Mouse (Mus musculus): ENCODE results near the gene Cln3.

Gene Cln3

DNA sequence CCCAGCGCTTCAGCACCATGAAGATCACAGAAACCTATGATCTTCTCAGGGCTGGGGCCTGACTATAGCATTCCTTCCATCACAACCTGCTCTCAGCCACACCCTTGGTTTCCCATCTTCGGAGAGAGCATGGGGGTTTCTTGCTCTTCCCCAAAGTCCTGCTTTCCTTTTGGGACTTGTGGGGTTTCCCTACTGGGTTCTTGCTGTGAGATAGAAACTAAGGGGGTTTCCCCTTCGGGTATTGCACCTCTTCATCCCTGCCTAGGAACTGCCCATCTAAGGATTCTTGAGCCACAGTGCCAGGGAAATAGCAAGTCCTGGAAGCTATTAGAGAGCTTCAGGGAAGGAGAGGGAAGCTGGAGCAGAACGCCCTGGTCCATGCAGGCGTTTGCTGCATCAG is 10.3 kb upstream of the Cln3 start:
- no peak for DNase-seq (ENCODE audit: low spot score in 2 of 2)

DNA sequence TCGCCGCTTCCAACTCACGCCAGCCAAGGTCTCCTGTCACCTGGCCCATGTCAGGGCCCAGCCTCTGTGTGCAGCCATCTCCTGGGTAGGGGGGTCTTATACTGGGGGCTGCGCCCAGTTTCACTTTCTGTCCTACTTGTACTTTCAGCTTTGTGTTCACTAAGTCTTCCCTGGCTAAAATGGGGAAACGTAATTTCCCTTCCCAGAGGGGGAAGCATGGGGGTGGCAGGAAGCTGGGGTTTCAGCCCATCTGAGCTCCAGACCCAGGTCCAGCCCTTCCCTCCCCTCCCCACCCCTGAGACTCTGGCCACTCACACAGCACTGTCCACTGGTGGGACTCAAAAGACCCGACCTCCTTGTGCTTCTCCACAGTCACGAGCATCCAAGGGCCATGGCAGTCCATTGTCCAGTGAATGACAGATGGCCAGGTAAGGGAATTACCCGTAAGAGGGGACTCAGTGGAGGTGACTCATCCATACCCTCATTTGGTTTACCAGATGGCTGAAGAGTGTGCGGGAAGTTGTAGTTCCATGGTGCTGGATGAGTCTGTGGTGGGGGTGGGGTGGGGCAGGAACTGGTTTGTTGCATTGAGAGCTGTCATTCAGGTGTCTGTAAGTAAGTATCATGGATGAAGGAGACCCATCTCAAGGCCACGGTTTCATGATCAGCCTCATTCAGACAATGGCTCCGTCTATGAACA is 9.4 kb upstream of the Cln3 start, which contains the start of gene Il27:
Il27 (minus strand) TSS at position 80 of the 700 bp plus-strand sequence.
- DNase-seq (ENCODE audit: low spot score in 2 of 2), result no peak

DNA sequence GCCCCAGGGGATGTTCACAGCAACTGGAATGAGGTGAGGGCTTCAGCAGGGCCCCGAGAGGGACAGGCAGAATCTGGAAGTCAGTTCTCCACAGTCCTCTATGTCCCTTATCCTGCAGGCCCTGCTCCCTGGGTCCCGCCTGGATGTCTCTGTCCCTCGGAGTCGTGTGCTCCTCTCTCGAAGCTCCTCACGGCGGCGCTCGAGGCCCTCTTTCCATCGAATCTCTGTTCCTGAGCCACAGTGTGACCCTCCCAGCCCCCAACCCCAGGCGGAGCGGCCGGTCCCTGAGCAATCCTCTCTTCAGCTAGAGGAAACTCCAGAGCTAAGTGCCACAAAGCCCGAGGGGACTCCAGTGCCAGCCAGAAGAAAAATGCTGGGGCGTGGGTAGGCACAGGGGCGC is 2.2 kb upstream of the Cln3 start:
- DNase-seq (ENCODE audit: low spot score in 2 of 2), result no peak

DNA sequence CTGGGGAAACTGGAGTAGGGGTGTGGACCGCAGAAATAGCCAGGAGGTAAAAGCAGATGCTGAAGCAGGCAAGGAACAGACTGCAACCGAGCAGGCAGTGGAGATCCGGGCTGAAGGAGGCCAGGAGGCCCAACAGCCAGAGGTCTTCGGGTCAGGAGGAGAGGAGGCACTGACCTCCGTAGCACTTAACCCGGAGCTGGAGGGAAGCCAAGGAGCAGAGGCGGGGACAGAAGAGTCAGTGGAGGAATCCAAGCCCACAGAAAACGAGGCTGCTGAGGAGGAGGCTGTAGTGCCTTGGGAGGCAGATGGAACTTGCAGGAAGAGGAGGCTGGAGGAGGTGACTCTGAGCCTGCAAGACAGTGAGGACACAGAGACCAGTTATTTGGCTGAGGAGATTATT is 1.2 kb upstream of the Cln3 start:
- peak in 1 of 2 experiments; percentile 40 for DNase-seq (ENCODE audit: low spot score in 2 of 2)

DNA sequence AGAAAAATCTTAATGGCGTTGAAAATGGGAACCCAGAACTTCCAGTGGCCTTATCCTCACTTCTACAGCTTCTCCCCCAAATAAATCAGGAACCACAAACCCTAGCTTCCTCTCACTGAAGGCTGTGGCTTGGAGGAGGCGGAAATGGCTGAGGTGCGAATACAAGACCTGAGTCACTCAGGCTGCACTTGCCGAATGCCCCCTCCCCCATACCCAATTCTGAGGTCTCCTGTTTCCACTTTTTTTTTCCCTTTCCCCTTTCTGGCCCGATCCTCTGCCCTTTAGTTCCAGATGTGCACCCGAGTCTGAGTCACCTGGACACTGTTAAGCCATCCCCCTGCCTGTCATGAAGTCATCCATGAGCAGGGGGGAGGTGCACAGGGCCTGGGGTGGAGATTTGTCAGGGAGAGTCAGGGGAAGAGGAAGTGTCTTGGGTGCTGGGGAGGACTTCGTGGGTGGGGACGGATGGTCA is 1.1 kb downstream of the Cln3 start, which contains the start of gene Apobr:
Apobr (plus strand) TSS at position 437 of the 472 bp plus-strand sequence.
- no peak for DNase-seq (ENCODE audit: low spot score in 2 of 2)

DNA sequence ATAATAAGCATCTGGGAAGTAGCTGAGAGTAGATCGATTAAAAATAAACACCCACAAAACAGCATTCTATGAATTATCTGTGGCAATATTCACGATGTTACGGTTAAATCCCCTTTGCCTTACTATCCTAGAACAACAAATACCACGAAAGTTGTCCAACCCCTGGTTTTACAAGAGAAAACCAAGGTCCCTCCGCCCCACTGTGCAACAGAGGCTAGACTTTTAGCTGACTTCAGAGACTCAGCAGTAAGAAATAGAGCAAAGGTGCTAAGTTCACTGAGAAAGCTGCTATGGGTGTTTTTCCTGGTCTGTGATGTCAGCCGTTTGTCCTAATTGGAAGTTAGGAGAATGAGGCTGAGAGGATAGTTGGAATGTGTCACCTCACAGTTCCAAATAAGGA is 1.9 kb downstream of the Cln3 start:
- no peak for DNase-seq (ENCODE audit: low spot score in 2 of 2)

DNA sequence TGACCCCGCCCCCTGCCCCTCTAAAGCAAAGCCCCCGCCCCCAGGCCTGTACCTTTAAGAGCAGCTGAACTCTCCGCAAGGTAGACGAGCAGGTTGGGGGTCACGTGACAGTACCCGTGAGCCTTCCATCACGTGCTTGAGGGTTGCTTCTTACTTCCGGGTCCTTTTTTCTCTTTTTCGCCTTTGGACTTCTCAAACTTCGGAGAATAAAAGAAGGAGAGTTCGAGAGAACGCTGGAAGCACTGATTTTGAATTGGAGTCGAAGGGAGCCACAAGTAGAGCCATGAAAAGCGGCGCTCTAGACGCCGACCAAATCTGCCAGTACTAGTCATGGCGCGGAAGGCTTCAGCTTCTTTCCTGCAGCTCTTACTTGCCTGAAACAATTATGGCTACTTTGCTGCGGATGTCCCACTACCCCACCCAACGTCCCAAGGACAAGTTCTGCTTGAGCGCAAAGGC is 2.3 kb downstream of the Cln3 start:
- DNase-seq (ENCODE audit: low spot score in 2 of 2), result peak; percentile 82 to 85

DNA sequence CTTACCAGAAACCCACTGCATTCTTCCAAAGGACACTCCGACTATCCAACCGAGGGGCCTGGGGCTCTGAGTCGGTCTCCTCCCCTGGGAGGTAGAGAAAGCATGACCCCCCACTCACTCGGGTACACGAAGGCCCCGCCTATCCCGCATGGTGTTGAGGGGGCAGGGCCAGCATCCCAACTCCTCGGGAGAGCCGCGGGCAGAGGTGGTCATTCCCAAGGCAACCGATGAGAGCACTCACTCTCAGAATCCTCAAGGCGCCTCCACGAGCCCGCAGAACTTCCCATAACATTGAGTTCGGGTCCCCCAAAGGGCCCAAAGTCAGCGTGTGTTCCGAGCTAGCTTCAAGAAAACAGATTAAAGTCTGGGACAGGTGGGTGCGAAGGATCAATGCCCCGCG is 2.9 kb downstream of the Cln3 start:
- no peak for DNase-seq (ENCODE audit: low spot score in 2 of 2)

DNA sequence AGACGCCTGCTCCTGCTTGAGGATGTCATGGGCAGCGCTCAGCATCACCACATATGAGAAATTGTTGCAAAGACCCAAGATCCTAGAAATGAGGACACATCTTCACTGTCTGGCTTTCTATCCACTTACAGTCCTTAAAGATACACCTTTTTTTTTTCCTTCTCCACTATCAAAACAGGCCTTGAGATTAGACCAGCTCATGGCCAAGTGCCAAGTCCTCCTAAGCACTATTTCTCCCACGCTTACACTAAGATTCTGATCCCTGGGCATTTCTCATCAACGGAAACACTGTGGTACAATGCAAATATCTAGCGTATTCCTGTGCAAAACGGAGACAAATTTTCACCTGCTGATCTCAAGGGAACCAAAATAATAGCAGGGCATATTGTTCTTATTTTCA is 4.0 kb downstream of the Cln3 start:
- DNase-seq (ENCODE audit: low spot score in 2 of 2), result no peak

DNA sequence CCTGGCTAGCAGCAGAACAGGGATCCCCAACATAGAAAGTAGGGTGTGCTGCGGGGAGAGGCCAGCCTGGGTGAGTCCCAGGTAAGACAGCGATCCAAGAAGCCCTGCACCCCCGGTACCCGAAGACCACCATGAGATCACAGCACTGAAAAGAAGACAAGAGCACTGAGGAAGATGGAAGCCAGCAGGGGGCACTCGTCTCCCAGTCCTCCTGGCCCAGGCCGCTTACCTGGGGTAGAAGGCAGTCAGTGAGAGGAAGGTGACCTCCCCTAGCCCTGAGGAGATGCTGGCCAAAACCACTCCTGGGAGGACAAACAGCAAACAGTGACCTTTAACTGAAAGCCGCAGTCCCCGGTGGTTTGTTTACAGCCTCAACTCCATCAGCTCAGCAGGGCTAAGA is 6.4 kb downstream of the Cln3 start:
- DNase-seq (ENCODE audit: low spot score in 2 of 2), result no peak

DNA sequence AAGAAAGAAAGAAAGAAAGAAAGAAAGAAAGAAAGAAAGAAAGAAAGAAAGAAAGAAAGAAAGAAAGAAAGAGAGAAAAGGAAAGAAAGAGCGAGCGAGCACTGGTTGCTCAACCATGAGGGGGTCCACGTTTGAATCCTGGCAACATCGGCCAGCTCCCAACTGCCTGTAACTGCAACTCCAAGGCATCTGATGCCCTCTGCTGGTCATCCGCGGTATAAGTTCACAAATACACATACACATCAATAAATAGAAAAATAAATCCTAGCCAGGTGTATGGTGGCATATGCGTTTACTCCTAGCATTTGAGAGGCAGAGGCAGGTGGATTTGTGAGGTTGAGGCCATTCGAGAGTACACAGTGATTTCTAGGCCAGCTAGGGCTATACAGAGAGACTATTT is 8.7 kb downstream of the Cln3 start:
- peak in 1 of 2 experiments; percentile 23 for DNase-seq (ENCODE audit: low spot score in 2 of 2)

DNA sequence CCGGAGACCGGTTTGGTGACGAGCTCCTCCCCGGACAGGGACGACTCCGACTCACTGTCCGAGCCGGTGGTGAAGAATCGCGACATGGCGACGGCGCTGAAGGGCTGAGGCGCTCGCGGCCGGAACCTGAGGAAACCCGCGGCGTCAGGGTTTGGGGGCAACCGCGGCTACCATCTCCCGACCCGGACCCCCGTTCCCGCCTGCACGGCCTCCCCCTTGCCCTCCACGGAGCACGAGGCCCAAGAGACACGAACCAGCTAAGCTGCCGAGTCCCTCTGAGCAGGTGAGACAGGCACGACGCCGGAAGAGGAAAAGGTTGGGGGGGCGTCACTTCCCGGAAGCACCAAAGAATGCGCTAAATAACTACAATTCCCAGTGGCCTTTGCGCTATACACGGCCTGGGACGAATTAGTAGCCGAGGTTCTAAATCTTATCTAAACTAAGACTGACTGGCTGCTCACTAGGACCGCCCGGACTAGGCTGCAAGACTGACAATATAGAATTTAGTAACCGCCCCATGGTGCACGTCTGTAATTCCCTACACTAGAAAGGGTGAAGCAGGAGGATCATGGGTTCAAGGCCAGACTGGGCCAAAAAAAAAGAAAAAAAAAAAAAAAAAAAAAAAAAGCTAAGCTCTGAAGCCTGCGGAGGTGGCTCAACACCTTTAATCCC is 19.4 kb downstream of the Cln3 start, which contains the start of gene Eif3c:
Eif3c (minus strand) TSS at position 318 of the 672 bp plus-strand sequence.
- DNase-seq (ENCODE audit: low spot score in 2 of 2), result peak; percentile 88 to 89

DNA sequence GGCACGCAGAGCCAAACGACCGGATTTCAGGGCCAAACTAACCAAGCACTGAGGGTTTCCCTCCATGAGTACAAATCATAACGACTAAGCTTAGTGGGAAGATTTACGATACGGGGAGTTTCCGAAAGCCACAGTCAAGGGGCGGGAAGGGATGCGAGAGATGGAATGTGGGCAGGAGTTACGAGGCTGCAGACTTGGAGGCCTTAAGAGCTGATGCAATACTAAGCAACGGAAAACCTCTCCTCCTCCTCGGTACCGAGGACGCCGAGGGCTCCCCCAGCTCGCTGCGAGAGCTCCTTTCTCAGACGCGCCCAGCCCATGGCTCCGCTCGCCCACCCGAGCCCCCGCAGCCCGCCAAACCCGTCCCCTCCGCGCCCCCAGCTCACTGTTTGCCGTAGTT is 19.9 kb downstream of the Cln3 start:
- no peak for DNase-seq (ENCODE audit: low spot score in 2 of 2)

DNA sequence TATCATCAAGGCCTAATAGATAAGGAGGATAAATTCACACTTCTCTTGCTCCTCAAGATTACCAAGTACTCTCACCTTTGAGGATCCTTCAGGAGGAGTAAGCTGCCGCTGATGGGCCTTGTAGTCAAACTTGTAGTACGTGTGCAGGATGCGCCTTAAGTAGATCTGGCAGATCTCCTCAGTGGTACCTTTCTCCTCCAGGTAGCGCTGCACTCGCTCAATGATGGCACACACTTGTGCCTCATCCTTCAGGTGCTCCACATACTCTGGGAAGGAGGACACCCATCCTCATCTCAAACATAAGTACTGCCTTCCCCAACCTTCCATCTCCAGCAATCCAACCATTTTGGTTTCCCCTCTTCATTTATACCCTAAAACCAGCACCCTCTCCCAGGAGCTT is 29.0 kb downstream of the Cln3 start:
- no peak for DNase-seq (ENCODE audit: low spot score in 2 of 2)

DNA sequence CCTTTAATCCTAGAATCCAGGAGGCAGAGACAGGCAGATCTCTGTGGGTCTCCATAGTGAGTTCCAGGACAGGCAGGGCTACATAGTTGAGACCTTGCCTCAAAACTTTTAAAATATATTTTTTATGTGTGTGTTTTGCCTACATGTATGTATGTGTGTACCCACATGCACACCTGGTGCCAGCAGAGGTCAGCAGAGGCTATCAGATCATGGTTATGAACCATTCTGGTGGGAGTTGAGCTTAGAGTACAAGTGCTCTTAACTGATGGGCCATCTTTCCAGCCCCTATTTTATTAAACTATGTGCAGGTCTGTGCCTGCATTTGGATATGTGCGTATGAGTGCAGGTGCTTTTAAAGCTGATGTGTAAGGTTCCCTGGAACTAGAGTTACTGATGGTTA is 30.8 kb downstream of the Cln3 start:
- DNase-seq (ENCODE audit: low spot score in 2 of 2), result no peak

DNA sequence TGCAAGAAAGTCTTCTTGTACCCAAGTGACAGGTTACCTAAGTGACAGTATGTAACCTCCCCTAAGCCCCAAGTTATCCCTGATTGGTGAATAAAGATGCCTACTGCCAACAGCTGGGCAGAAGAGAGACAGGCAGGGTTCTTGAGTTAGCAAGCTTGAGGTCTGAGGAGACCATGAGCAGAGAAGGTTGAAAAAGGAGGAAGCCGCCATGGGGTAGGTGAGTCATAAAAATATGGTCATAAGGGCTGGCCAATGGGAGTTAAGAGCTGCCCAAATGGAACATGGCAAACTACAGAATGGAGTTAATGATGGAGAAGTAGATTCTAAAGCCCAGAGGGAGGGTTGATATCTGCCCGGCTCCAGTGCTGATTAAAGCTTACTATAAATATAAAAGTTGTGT is 40.0 kb downstream of the Cln3 start:
- no peak for DNase-seq (ENCODE audit: low spot score in 2 of 2)

DNA sequence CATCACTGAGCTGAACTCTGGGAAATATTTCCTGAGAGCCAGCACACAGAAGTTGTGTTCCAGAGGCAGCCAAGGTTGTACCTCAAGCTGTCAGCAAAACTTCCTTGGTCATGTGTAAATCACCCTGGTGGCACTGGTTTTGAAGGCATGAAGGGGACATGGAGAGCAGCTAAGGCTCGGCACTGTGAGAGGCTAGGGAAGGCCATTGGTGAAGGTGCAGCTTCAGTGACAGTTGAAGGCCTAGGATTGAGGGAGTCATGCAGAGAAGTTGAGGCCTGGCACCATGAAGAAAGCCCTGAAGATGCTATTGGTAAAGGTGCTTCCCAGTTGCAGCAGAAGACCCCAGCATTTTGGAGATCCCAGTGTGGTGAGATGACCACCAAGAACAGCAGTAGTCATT is 44.0 kb downstream of the Cln3 start:
- no peak for DNase-seq (ENCODE audit: low spot score in 2 of 2)

DNA sequence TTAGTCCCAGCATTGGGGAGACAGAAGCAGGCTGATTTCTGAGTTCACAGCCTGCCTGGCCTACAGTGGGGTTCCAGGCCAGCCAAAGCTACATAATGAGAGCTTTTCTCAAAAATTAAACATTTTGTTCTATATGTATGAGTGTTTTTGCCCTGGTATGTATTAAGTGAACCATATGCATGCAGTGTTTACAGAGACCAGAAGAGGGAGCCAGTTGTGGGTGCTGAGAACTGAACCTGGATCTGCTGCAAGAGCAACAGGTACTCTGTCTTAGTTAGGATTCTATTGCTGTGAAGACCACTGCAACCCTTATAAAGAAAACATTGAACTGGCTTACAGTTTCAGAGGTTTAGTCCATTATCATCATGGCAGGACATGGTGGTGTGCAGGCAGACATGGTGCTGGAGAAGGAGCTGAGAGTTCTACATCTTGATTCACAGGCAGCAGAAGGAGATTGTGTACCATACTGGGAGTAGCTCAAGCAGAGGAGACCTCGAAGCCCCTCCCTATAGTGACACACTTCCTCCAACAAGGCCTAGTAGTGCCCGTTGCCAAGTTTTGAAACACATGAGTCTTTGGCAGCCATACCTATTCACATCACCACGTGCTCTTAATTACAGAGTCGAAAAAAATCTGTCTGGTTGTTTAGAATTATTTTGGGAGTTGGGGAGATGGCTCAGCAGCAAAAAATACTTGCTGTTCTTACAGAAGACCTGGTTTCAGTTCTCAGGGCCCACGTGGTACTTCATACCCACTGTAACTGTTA is 47.6 kb downstream of the Cln3 start:
- no peak for DNase-seq (ENCODE audit: low spot score in 2 of 2)

DNA sequence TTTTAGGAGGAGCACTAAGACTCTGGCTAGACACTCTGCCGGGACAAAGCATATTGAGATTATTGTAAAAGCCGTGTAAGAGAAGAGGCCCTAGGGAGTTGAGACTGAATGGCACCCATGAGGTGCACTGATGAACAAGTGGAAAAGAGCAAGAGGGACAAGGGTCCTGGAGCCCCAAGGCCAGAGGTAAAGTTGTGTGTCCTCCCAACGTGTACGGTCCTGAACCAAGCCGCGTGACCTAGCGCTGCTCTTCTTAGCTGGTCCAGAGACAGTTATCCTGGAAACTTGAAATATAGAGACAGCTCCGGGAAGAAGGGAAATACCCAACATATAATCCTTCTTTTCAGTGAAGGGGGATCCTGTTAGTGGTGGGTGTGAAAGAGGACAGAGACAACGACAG is 49.2 kb downstream of the Cln3 start:
- DNase-seq (ENCODE audit: low spot score in 2 of 2), result no peak

DNA sequence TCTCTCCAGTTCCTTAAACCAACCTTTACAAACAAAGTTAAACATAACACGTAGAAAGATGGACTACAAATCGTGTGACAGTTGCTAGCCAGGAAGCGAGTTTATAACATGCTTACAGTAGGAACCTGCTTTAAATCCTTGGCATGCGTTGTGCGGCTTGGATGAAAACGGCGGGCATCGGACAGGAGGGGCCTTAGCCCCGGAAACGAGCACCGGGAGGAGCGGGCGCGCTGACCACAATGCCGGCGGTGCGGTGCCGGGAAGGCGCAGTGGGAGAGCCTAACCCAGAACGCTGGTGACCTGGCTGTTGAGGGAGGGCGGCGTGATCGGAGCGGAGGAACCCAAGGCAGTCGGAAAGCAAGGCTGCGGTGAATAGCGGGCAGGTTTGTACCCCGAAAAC is 49.9 kb downstream of the Cln3 start:
- no peak for DNase-seq (ENCODE audit: low spot score in 2 of 2)

DNA sequence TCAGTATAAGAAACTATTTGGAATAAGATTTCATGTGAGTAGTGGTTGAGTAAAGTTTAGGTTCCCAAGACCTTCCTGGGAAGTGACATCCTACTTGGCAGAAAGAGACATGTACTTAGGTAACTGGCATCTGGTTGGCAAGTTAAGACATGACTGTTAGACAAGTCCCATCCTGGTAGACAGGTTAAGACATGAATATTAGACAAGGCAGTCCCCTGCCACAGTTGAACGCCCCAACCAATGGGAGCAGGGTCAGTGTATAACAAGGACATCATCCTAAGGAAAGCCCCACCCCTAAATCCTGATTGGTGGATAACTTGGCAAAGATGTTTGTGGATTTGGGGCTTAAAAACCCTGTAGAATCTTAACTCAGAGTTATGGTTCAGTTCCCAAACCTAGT is 52.2 kb downstream of the Cln3 start:
- no peak for DNase-seq (ENCODE audit: low spot score in 2 of 2)

DNA sequence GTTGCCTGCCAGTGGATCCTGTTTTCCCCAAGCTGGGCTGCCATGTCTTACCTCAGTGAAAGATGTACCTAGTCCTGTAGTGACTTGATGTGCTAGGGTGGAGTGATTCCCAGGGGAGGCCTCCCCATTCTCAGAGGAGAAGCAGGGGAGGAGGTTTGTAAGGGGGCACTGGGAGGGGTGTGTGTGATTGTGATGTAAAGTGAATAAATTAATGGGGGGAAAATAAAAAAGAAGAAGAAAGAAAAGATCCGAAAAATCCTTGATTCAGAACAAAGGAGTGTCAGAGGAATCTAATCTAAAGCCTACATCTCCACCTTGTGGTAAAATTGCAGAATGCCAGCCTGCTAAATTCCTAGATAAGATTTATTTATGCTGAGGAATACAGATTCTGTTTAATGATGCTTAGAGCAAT is 57.4 kb downstream of the Cln3 start:
- peak in 1 of 2 experiments; percentile 21 for DNase-seq (ENCODE audit: low spot score in 2 of 2)
